Mouse (Mus musculus) layer of hippocampus, adult 2 months (tissue): Measurements from ENCODE around the gene Zc3h10. TPM values are rescaled to one million over a fixed set of nuclear protein-coding genes. Genes with fewer than 3 reads are reported as not detected.
"Not testable (repeated sequence)": the region's sequence is repeated elsewhere in the genome, so short reads cannot be mapped to it uniquely, and the experiment has no call there.

ENCODE experiments used
- DNase-seq, 2 experiments: peaks; one replicate each; pipeline ENCODE4 v3.0.0; 2022; ENCODE audit warnings: low spot score in 2 of 2
- H3K27ac ChIP-seq: fragments of 200-600 bp; 2 replicates; pipeline ENCODE4 v1.8.1; 2022
- H3K4me3 ChIP-seq: fragments of 200-600 bp; 2 replicates; pipeline ENCODE4 v1.8.1; 2022; ENCODE audit warnings: mild to moderate bottlenecking
- CTCF ChIP-seq: fragments of 200-600 bp; conservative IDR thresholded peaks from 2 replicates; pipeline ENCODE4 v1.8.1; 2022; ENCODE audit warnings: antibody characterized with exemption, mild to moderate bottlenecking, moderate library complexity
- microRNA-seq, 2 experiments: library from miRNA; unstranded; fragments of <30 nt; microRNA quantifications; one replicate each; pipeline ENCODE4 v1.2.0; 2021
- total RNA-seq, 2 experiments: library from RNA; stranded (reverse); gene quantifications; 2 replicates each; pipeline ENCODE4 v1.2.3; 2021

Zc3h10 gene
- total RNA-seq, 2 experiments from 2014 or later, result 12.2 to 14.3 TPM

DNA sequence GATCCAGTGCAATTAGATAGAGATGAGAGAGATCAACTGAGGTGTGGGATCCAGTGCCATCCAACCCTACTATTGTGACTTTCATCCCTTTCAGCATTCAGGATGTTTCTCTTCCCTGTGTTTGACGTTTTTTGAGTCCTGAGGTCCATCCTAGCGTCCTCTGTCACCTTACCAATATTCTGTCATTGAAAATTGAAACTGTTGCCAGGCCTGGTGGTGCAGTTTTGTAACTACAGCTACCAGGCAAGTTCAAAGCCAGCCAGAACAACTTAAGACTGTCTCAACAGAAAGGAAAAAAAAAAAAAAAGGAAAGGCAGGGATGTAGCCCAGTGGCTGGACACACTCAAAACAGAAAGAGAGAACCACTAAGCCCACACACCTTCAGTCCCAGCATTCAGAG, 52.3 kb downstream of the Zc3h10 start:
- no peak for DNase-seq
- H3K27ac ChIP-seq, result peak overlapping the region; percentile 96; the same call in 1 of the 2 replicates
- H3K4me3 ChIP-seq, result peak overlapping the region; percentile 97; the same call in 1 of the 2 replicates
- TF ChIP-seq CTCF, result peak; percentile 56

DNA sequence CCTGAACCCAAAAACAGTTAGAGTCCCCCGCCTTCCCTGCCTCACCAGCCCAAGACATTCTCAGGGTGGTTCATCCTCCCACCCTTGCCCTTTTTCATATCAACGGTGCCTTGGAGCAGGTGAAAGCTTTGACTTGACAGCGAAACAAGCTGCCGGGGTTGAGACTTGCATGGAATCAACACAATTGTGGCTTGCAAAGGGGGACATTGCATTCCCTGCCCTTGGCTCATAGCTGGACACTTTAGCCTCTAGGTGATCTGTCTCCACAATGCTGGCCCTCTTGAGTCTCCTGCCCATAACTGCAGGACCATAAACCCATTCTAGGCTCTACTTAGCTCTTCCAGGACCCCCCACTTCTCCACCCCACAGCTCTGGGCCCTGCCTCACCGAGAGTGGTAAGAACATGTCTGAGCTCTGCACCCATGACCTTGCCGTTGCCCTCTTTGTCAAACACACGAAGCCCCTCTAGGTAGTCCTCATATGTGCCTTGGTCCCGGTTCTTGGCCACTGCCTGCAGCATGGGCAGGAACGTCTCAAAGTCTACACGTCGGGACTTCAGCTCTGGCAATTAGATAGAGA, 52.8 kb downstream of the Zc3h10 start:
- no peak for DNase-seq
- Histone ChIP-seq H3K27ac (peak overlapping the region; percentile 96), H3K4me3 (peak overlapping the region; percentile 97)
- no peak for TF ChIP-seq CTCF

DNA sequence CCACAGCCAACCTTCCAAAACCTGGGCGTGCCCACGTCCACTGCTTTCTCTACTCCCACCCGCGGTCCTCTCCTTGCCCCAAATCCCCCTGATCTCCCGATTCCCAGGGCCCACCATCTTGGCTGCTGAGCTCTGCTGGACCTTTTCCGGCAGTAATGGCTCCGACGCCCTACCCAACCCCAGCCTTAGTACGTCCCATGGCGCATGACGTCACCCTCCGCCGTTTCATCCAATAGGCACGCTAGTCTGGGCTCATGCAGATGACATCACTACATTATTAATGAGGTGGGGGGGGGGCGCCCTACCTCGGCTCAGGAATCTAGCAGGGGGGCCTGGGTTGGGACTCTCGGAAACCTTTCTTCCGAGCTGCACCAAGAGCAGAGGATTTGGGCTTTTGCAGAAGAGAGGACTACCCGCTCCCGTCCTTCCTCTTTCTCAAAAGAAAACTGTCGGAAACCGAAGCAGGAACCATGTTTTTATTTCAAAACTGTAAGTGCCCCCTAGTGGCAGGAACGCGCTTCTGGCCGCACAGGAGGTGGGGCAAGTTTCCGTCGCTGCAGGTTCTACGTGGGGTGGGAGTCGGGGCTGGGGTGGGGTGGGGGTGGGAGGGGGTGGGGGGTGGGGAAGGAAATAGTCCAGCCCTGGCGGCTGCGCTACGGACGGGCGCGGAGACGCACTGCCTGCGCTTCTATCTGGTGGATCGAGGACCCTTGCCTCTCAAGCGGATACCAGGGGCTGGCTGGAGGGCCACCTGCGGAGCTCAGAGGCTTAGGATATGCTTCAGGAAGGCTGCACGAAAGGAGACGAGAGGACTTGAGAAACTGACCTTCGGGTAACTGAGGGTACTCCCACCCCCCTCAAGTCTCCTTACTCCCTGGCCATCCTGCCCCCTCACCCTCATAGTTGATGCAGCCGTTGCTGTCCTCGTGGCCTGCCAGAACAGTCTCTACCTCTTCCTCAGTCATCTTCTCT, 53.6 kb downstream of the Zc3h10 start, which contains the start of gene Myl6:
Myl6 (minus strand) TSS at position 451 of the 972 bp plus-strand sequence.
- peak within 1 kb of the TSS; percentile 96 for H3K27ac ChIP-seq
- DNase-seq, result peak; percentile 98
- TF ChIP-seq CTCF, result peak; percentile 80
- H3K4me3 ChIP-seq, result peak within 1 kb of the TSS; percentile 97

DNA sequence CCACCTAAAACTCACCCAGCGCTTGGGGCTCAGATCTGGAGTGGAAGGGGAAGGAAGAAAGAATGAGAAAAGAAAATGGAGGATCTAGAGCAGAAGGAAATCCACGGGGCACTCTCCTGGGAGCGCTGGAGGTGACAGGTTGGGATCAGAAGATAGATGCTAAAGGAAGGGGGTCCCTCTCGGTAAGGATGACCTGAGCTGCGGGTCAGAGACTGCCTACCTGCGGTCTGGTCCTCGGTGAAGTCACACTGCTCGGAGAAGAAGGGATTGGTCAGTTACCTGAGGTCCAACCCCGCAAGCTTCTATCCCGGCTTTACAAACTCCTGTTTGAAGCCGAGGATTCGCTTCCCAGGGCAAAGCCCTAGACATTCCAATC, 54.3 kb downstream of the Zc3h10 start:
- Histone ChIP-seq H3K4me3 (peak overlapping the region; percentile 97), H3K27ac (peak overlapping the region; percentile 96)
- DNase-seq, result no peak
- TF ChIP-seq CTCF, result no peak

DNA sequence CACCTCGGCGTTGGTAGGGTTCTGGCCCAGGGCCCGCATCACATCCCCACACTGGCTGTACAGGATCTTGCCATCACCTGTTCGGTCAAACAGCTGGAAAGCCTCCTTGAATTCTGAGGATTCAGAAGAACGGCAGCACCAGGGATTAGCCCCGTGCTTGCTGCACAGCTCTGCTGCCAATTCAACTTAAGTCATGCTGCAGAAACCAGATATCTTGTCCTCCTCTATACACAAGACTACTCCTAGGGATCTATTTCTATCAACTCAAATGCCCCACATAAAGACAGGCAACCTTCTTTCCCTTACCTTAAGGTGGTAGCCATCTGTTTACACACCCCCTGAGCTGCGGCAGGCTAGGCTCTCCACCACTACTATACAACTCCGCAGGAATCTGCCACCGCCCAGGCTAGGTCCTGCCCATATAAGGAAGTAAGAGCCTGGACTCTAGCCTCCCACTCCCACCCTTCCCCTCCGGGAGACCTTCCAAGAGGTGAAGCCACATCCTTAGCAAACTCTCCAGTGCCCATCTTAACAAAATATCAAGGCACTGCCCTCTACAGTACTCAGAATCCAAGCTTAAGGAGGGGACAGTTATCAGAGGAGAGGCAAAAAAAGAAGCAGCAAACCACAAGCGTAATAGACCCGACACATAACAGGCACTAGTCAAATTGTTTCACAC, 54.8 kb downstream of the Zc3h10 start:
- peak overlapping the region; percentile 96 for H3K27ac ChIP-seq
- TF ChIP-seq CTCF, result no peak
- peak overlapping the region; percentile 97 for H3K4me3 ChIP-seq
- peak in 1 of 2 experiments; percentile 36 for DNase-seq

DNA sequence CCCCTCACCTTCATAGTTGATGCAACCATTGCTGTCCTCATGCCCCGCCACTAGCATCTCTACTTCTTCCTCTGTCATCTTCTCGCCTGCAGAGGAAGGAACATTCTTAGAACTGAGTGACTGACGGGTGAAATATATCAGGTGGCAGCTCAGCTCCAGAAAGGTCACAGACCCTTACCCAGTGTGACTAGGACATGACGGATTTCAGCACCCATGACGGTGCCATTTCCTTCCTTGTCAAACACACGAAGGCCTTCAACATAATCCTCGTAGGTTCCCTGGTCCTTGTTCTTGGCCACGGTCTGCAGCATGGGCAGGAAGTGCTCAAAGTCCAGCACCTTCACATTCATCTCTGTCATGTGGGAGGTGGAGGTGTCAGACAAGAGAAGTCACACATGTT, 55.5 kb downstream of the Zc3h10 start:
- H3K27ac ChIP-seq, result peak overlapping the region; percentile 96
- H3K4me3 ChIP-seq, result peak overlapping the region; percentile 97
- DNase-seq, result not testable (repeated sequence)

Small RNAs within 50 kb of the gene (microRNA-seq; reads per million reads assigned to microRNA genes)
- 0 to 0.74 reads per million in 2 experiments for gene Gm47275
- gene Mir6916, result 0 to 0.37 reads per million in 2 experiments
- 0 reads per million in 2 experiments for gene Mir6917

Other genes starting within 250 kb of the Zc3h10 start
- under 1 TPM in 1 of 2 experiments, not detected in 1; 0.27 TPM for gene Il23a, start 249.0 kb downstream of the Zc3h10 start, total RNA-seq
- gene Pan2, start 244.4 kb downstream of the Zc3h10 start, total RNA-seq, result 10 to 100 TPM; 14.7 to 16.4 TPM
- gene Cnpy2, start 225.3 kb downstream of the Zc3h10 start, total RNA-seq, result 10 to 100 TPM; 78.8 to 83.0 TPM
- 100 to 1,000 TPM; 226 to 235 TPM for gene Cs, start 210.0 kb downstream of the Zc3h10 start, total RNA-seq
- 10 to 100 TPM; 48.6 to 49.2 TPM for gene Coq10a, start 178.8 kb downstream of the Zc3h10 start, total RNA-seq
- gene Ankrd52, start 170.7 kb downstream of the Zc3h10 start, total RNA-seq, result 10 to 100 TPM; 50.6 to 51.6 TPM
- under 1 TPM in 1 of 2 experiments, not detected in 1; 0.29 TPM for gene Slc39a5, start 146.5 kb downstream of the Zc3h10 start, total RNA-seq
- gene Nabp2, start 136.3 kb downstream of the Zc3h10 start, total RNA-seq, result 10 to 100 TPM; 88.2 to 93.0 TPM
- 10 to 100 TPM; 69.5 to 71.8 TPM for gene Rnf41, start 136.1 kb downstream of the Zc3h10 start, total RNA-seq
- 100 to 1,000 TPM; 246 to 255 TPM for gene Smarcc2, start 88.5 kb downstream of the Zc3h10 start, total RNA-seq
- gene Myl6, start 53.6 kb downstream of the Zc3h10 start, total RNA-seq, result 100 to 1,000 TPM; 519 to 544 TPM
- gene Myl6b, start 49.1 kb downstream of the Zc3h10 start, total RNA-seq, result 10 to 100 TPM; 18.5 to 21.1 TPM
- 1 to 10 TPM; 5.5 TPM for gene Esyt1, start 21.9 kb downstream of the Zc3h10 start, total RNA-seq
- 1,000 to 10,000 TPM; 1,438 to 1,486 TPM for gene Rpl41, start 1.5 kb upstream of the Zc3h10 start, total RNA-seq
- gene Pa2g4, start 18.2 kb upstream of the Zc3h10 start, total RNA-seq, result 10 to 100 TPM; 61.4 to 64.4 TPM
- 1 to 10 TPM; 5.7 to 5.9 TPM for gene Erbb3, start 41.9 kb upstream of the Zc3h10 start, total RNA-seq
- gene Rps26, start 79.0 kb upstream of the Zc3h10 start, total RNA-seq, result 100 to 1,000 TPM; 283 to 303 TPM
- gene Ikzf4, start 98.2 kb upstream of the Zc3h10 start, total RNA-seq, result 10 to 100 TPM; 16.7 to 18.7 TPM
- gene Suox, start 126.3 kb upstream of the Zc3h10 start, total RNA-seq, result 10 to 100 TPM; 12.5 to 12.6 TPM
- 100 to 1,000 TPM; 126 to 134 TPM for gene Rab5b, start 148.5 kb upstream of the Zc3h10 start, total RNA-seq
- under 1 TPM; 0.33 to 0.34 TPM for gene Pmel, start 156.4 kb upstream of the Zc3h10 start, total RNA-seq
- 1 to 10 TPM; 2.0 to 3.0 TPM for gene Cdk2, start 157.3 kb upstream of the Zc3h10 start, total RNA-seq
- gene Dgka, start 197.1 kb upstream of the Zc3h10 start, total RNA-seq, result 10 to 100 TPM; 11.4 to 11.5 TPM
- 10 to 100 TPM; 22.0 to 30.6 TPM for gene Pym1, start 200.1 kb upstream of the Zc3h10 start, total RNA-seq
- under 1 TPM; 0.61 to 0.84 TPM for gene Mmp19, start 243.1 kb upstream of the Zc3h10 start, total RNA-seq